Mouse (Mus musculus) kidney, adult 11 months (tissue): ENCODE measurements at regions not wholly inside any gene's neighbourhood (a gene's known extent, or its start where the extent isn't known, plus 50 kb on each side); places are given as distances from the start of the nearest gene placed in this dataset.

ENCODE experiments used
- DNase-seq: peaks from one replicate; pipeline ENCODE4 v3.0.0; 2022

DNA sequence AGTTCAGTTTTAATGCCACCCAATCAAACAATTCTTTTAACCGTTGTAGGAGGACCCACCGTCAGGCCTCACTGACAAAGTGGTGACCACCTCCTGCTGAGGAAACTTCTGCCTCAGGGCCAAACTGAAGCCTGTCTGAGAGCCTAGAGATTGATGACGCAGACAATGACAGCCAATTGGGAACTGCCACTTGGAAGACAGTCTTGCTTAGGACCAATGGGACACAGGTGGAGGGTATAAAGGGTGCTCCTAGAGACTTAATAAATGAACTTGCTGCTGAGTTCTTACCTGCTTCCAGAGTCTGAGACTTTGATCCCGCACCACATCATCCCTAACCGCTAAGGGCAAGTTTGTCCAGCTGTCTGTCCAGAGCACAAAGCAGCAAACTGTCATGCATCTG, 80.0 kb downstream of the Tbx4 start:
- DNase-seq: no peak

DNA sequence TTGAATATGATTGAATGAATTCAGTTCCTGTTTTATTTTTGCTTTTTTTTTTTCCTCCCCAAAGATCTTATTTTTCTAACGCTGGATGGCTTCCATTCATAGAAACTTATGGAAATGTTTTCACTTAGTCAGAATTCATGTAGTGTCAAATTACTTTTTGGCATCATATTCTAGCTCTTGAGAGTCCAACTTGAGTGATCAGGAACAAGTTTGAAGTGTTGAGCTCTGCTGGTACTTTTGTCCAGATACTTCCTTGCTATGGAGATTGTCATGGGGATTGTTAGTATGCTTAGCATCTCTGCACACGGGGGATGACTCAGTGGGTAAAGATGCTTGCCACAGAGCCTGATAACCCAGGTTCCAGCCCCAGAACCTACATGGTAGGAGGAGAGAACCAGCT, 84.1 kb downstream of the Tbx4 start:
- no peak for DNase-seq

DNA sequence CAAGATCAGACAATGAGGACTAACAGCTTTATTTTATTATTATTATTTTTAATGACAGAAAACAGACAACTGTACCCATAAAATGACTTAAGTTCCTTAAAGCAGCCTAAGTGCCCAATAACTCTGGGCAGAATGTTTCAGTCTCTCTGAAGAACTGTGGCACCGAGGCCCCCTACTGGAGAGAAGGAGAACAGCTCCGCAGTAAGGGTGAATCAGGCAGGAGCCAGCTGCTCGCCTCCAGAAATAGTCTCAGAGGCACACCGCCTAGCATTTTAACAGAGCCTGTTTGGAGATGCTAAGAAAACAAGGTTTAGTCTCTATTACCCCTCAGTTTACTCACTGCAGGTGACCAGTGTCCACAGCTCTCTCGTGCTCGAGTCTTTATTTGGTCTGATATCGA, 86.2 kb downstream of the Tbx4 start:
- peak; percentile 33 for DNase-seq

DNA sequence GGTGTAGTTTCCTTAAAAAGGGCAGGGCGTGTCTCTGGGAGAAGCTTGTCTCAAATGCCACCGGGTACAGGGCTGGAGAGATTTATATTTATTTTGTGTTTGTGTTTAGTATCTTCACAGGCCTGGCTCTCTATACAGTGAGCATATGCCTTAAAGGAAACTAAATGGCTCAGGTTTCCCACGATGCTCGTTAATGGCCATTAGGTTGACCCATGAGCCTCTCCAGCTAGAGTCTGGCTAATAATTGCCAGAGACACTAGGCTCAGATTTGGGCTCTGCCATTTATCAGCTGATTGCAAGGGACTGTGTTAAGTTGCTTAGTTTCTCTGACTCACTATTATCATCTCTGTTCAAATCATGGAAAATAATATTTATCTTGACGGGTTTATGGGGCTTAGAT, 87.5 kb downstream of the Tbx4 start:
- peak; percentile 17 for DNase-seq

DNA sequence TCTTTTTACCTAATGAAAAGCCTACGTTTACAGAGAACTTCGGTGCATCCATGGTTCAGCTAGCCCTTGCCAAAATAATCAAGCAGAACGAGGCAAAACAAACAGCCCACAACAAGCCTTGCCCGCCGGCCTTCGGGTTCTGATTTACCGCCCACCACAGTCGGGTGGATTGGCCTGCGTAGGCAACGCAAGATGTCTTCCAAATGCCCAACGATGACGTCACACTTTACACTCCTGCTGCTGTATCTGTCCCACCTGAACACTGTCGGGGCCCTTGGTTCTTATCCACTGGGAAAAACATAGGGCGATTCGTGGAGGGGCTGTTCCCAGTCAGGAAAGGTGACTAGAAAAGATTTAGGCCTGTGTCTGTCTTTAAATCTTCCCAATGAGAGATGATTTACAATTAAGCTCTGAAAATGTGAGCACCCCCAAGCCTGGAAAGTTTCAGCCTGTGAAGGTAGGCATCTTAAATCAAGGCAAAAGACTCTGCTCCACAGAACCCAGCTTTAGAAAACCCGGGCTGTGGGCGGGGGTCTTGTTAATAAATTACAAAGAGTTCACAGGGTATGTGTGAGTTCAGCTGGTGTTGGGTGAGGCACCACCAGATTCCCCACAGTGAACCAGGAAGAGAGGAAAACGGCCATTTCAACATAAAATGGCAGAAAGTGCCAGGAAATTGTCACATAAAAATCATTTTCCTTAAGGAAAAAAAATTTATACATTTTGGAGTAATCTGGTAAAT, 90.6 kb downstream of the Tbx4 start:
- no peak for DNase-seq

DNA sequence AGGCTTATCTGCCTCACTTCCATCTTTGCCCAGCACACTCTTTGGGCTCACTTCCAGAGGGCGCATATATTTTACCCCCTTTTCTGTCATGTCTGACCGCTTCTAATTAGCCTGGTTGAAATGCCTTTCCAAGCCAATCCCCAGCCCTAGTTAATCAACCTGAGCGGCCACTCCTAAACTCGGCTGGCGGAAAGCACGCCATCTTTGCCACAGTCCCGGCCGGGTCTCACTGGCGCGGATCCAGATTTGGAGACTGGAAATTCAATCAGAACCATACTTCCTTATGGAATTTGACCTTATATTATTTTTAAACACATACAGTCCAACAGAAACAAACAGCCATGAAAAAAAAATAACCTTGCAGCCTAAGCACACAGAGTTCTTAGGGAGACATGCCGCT, 94.2 kb downstream of the Tbx4 start:
- no peak for DNase-seq

DNA sequence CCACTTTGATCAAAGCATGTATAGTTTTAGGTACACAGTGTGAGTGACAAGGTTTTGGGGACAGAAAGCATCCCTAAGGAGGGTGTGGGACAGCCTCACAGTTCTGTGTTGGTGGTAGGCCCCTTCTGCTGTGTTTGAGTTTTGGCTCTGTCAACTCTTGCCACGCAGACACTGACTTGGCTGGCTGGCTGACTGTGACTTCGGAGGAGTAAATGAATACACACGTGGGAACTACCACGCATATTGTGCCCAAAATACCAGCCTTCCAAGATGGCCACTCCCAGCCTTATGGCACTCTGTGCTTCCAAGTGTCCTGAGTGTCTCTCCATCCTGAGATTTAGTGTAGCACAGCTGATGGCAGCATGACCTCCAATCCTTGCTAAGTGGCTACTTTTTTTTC, 95.3 kb downstream of the Tbx4 start:
- no peak for DNase-seq

DNA sequence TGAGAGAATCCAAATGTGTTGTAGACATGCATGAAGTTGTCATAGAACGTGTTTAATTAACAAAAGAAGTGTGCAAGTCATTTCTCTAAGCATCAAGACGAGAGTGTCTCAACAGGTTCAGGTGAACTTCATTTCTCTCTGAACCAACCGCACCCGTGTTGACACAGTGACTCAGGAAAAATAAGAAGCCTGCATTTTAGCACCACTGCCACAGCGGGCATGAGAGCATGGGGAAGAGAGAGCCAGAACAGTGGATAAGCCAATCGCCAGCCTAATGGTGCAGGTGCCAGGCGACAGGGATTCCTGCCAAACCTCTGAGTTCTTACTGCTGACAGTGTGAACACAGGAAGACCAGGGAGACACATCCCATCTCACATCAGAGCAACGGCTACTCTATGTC, 100.1 kb downstream of the Tbx4 start:
- DNase-seq: no peak

DNA sequence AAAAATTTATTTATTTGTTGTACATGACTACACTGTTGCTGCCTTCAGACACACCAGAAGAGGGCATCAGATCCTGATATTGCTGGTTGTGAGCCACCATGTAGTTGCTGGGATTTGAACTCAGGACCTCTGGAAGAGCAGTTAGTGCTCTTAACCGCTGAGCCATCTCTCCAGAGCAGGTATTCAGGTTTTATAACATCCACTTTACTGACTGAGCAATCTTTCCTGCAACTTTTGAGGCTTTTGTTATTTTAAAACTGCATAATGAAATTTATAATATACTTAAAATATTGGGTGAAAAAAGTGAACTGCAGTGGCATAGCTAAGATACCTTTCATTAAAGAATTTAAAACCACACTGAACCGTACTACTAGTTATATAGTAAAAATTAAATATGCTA, 101.0 kb downstream of the Tbx4 start:
- DNase-seq: no peak

DNA sequence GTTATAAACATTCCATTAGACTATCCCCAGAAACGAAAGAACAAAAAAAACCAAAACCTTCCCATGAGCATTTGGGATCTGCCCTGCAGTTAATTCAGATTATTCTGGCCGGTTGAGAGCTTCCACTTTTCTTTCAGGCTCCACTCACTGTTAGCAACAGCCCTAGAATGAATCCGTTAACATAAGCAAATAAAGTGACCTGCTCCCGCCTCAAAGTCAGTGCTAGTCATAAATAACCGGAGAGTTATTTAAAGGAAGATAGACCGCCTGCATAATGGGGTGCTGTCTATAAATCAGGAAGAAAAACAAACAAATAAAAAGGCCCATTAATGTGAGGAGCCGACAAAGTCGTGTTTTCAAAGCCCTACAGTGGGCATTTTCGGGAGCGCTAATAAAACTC, 103.3 kb downstream of the Tbx4 start:
- DNase-seq: no peak

DNA sequence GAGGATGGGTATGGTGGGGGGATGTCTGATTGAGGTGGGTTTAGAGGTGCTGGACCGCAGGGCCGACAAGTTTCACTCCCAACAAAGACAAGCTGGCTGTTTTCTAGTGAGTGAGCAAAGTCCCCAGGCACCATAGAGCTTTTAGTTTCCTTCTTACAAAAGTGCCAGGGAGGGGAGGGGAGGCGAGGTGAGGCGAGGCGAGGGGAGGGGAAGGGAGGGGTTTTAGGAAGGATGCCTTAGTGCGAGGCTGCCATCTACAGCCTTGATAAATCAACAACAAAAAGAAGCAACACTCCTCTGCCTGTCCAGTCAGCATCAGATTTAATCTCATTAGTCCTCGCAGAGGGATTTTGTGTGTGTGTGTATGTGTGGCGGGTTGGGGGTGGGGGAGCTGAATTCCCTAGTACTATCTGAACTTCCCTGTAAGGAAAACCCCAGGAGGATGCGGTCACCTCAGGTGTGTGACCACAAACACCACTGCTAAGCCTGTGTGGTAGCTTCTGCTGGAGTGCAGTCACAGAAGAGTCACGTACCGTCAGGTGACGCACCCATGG, 103.8 kb downstream of the Tbx4 start:
- no peak for DNase-seq

DNA sequence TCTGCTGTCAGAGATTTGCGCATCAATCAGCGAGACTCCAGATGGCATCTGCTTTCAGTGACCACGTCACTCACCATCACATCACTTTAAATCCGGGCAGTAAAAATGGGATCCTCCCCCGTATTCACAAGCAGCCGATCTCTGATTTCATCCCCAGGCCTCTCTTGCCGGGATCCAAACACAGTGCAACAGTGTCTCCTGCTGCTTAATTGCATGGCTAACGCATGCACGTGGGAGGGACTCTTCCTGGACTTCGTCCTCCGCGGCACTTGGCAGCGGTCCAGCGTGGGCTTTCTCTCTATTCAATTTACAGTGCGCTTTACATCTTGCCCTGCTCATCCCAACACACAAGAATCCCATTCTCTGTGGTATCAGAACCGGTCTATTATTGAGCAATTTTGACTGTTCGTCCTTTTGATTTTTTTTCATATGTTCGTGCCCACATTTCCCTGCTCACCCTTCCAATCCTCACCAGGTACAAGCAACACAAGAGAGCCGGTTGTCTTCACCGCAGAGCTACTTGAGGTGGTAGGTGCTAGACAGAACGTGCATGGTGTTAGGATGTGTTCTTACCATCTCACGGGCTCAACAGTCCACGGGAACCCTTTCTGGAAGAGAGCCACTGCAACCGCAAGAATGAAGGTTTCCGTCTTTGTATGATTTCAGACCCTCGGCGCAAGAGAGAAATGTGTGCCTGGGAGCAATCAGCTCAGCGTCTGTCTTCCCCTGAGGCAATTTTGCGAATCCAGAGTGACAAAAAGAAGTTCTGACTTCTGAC, 109.3 kb downstream of the Tbx4 start:
- DNase-seq: no peak

DNA sequence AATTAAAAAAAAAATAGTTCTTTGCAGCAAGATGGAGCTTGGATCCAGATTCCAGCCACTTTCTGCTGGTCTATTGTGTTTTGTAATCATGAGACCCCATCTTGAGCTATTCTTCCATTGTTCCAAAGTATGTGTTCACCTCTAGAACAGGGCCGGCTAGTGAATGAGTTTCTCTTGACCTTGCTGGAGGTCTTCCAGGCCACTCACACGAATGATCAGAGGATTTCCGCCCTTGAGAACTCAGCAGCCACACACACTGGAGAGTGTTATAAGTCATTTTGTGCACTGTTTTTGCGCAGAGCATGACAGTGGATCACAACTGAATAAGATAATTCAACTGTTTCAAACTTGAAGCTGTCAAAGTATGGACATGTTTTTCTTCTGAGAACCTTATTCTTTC, 110.5 kb downstream of the Tbx4 start:
- DNase-seq: no peak

DNA sequence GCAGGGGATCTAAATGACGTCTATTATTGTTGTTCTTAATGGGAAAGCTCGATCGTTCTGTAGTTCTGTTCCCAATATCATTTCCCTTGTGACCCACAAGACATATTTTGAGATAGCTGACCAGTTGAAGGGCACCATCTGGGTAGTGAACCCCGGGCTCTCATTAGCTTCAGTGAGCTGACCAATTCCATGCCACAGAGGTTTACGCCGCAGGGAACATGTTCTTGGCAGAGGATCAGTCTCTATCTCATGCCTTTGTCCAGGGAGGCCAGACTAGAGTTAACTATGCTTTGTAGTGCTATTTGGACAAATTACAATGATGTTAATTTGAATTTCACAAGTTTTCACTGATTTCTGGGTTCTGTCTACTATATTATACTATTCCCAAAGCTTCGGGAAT, 117.1 kb downstream of the Tbx4 start:
- no peak for DNase-seq

DNA sequence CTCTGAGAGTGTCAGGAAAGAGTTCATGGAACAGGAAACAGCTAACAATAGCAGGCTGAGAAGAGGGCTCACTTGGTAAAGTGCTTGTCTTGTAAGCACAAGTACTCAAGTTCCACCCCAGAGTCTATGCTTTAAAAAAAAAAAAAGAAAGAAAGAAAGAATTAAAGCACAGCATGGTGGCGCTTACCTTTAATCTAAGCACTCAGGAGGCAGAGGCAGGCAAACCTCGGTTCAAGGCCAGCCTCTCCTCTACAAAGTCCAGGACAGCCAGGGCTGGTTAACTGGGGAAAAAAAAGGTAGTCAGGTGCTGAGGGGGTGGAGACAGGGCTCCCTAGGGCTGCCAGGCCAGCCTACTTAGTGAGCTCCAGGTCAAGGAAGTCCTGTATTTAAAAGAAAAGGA, 119.1 kb downstream of the Tbx4 start:
- DNase-seq: no peak

DNA sequence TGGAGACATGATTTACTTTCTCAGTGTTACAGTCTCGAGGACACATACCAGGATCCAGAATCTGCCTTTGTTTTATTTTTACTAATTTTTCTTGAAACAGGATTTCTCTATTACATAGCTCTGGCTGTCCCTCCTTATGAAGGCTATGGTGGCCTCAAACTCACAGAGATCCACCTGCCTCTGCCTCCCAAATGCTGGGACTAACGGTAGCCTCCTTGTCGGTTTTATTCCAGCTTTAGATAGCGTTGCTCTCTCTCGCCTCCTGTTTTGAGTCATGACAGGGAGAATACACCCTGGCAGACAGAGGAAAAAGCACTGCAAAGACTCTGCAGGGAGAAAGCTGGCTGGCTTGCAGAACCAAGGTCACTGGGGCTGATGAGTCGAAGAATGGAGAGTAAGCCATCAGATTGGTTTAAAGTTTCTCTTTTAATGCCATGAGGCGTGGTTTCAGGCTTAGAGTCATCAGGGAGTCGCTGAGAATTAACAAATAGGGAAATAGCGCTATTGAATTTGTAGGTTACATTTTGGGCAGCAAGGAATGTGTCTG, 119.8 kb downstream of the Tbx4 start:
- DNase-seq: no peak

DNA sequence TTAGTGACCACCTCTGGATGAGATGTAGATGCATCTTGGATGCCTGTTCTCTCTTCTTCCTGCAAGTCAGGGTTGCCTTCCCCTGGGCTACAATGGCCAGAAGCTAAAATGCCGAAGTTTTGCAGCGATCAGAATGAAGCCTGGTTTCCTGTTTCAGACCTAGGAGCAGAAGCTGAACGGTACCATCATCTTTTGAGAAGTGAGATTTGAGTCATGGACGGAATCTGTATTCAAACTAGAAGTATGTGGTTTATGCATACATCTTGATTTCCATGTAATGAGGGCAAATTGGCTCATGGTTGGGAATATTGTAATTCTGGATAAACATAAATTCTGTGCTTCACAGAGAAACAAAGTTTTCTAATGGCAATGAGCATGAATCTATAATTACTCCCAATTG, 120.6 kb downstream of the Tbx4 start:
- DNase-seq: no peak
